Mouse (Mus musculus) lung, postnatal 0 days (tissue): ENCODE measurements around the gene Calml3.

Experiments
- CTCF ChIP-seq: IDR thresholded peaks from 2 replicates; pipeline ENCODE4 v1.5.1; 2016; ENCODE audit warnings: antibody characterized with exemption, mild to moderate bottlenecking
- EP300 ChIP-seq: IDR thresholded peaks from 2 replicates; pipeline ENCODE4 v1.6.1; 2016; ENCODE audit warnings: antibody characterized with exemption, mild to moderate bottlenecking, control low read depth

GRCm38 (mm10) chr13:3799386-3799785 lies 4.7 kb downstream of the Calml3 start:
- no peak for TF ChIP-seq CTCF
- TF ChIP-seq EP300, result no peak
